Mouse (Mus musculus): ENCODE measurements around the gene Gon4l. TPM values are rescaled to one million over a fixed set of nuclear protein-coding genes. Genes with fewer than 3 reads are reported as not detected.

The Gon4l gene
- total RNA-seq, 2 experiments from 2014 or later: 11.7 to 12.4 TPM

DNA sequence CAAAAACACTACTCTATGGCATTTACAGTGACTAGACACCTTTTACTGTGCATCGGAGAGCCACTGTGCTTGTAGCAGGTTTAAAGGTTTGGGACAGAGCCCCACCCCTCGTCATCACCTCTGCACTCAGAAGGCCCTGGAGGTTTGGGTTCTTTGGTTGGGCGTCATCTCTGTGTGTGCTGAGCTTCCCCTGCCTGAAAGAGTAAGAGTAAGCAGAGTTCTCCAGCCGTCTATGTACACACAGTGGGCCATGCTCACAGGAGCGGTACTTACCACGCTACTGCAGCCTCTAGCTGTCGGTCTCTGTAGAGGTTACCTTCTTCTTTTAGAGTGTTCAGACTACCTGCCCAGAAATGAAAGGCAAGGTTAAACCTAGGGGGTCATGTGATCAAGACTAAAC lies 77.6 kb downstream of the Gon4l start:
- DNase-seq: no peak

GRCm38 (mm10) chr3:88913511-88914383 lies 78.7 kb downstream of the Gon4l start, which contains the start of gene Msto1:
Gene Msto1 (minus strand): TSS chr3:88913999.
- DNase-seq: peak; percentile 91

DNA sequence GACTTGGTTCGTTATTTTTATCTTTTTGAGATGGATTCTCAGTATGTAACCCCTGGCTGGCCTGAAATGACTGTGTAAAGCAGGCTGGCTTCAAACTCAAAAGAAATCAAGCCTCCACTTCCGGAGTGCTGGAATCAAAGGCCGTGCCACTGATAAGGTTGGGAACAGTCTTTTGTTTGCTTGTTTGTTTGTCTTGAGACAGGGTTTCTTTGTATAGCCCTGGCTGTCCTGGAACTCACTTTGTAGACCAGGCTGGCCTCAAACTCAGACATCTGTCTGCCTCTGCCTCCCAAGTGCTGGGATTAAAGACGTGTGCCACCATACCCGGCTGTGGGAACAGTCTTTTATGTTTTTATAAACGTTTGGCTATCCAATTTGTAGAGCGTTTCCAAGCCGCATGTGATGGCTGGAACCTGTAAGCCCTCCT lies 79.4 kb downstream of the Gon4l start:
- no peak for DNase-seq

- DNase-seq: no peak
Measured at GRCm38 (mm10) chr3:88918981-88919380, 84.0 kb downstream of the Gon4l start.

DNA sequence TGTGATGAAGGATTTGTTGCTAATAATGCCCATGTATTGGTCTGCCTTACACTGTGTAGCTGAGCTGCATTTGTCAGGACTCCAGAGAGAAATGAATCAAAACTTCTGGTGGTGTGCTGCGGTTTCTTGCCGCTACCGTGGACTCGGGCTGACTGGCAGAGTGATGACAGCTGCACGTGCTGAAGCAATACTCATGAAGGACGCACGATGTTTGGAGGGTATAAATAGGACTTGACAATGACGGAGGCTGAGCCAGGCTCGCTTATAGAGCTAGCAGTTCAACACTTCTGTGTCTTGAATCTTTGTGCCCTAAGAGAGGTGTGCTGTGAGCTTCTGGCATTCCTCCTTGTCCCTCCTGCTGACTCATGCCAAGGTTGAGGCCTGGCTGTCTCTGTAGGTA lies 86.4 kb downstream of the Gon4l start:
- no peak for DNase-seq

DNA sequence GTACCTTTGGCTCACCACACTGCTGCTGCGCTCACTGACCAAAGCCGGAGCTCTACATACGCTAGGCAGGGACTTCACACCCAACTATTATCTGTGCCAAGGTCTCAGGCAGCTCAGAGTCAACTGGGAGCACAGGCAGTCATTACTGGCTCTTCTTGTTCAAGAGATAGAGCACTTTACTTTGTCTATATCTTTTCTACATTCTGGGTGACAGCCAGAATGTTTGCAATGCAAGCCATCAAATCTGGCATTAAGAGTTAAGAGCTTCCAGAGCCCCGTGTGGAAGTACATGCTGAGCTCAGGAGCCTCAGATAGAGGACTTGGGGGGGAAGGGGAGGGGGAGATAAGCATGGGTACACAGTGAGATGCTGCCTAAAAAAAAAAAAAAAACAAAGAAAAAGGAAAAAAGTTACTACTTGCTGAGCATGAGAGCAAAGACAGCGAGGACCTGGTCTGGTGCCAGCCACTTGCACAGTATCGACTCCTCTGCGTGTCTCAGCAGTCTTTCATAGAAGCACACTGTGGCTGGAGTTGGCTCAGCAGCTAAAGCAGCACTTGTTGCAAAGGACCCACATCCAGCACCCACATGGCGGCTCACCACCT lies 89.1 kb downstream of the Gon4l start:
- no peak for DNase-seq

GRCm38 (mm10) chr3:88925651-88926050 lies 90.6 kb downstream of the Gon4l start:
- DNase-seq: no peak

DNA sequence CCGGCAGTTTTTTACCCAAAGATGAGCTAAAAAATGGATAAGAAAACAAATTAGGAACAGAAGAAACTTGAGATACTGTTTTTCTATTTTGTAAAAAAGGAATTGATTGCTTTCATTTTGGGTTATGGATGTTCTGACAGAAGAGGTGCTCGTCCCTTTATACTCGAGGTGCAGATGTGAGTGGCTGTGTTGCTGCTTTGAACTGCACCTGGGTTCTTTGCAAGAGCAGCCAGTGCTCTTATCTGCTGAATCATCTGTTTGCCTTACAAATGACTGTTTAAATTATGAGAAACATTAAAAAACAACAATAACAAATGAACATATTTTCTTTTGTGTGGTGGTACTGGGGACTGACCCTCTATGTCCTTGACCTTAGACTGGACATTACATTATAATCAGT lies 94.5 kb downstream of the Gon4l start:
- no peak for DNase-seq

- no peak for DNase-seq
Measured at GRCm38 (mm10) chr3:88939071-88939470, 104.0 kb downstream of the Gon4l start.

GRCm38 (mm10) chr3:88939749-88940148 lies 104.7 kb downstream of the Gon4l start:
- DNase-seq: no peak

DNA sequence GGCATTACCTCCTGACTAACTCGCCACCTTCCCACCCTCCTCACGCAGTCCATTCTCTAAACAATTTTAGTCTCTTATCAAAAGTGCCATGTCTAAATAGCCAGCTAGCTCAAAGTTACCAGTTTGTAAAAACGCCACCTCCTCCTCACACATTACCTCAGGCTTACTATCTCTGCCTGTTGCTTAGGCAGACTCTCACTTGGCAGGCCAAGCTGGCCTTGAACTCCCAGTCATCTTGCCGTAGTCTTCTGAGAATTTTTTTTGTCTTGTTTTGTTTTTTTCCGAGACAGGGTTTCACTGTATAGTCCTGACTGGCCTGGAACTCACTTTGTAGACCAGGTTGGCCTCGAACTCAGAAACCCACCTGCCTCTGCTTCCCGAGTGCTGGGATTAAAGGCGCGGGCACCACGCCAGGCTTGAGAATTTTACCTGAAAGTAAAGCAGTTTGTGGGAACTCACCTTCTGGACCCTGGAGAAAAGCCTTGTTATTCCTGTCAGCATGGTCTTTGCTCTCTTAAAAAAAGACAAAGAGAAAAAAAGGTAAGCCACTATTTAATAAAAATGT lies 107.4 kb downstream of the Gon4l start:
- no peak for DNase-seq

DNA sequence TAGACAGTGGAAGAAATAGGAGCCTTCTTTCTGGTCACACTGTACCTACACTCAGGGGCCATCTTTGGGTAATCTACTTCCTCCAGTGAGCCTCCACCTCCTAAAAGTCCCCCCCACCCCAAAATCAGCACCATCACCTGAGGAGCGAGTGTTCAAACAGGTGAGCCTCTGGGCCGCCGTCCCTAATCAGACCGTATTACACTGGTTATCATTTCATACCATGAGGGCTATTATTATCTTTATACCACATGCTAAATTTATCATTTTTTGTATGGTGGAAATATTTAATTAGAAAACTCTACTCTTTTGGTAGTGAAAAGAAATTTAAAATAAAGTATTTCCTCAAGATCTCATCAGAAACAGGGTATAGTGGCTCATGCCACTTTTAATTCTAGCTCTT lies 109.1 kb downstream of the Gon4l start:
- DNase-seq: no peak

- peak; percentile 92 for DNase-seq
Measured at GRCm38 (mm10) chr3:88949786-88950575, 115.0 kb downstream of the Gon4l start.

DNA sequence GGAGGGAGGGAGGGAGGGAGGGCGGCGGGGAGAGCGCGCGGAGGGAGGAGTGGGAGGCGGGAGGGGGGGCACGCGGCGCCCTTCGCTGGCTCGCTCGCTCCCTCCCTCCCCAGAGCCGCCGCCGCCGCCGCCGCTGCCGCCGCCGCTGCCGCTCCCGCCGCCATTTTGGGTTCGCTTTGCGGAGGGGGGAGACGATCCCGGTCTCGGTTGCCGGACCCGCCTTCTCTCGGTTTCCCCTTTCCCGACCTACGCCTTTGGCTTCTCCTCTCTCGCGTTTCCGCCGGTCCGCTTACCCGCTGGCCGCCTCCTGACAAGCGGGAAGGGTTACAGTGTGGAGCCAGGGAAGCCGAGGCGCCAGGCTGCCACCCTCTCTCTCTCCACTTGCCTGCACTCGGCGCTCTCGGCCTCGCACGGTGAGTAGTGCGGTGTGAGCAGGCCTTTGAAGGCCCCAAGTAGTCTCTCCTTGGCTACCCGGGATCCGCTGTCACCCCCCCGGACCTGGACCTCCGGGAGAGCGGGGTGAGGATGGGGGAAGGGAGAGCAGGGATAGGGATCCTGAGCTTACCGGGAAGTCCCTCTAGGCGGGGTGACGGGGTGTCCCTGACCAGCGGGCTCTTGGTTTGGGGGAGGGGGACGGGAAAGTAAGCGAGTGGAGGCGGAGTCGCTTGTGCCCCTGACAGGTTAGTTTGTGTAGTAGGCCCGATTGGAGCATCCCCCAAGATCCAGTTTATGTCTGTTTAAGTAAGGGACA lies 115.7 kb downstream of the Gon4l start, which contains the start of the genes Ash1l and Dap3:
Ash1l (plus strand) TSS at position 47 of the 751 bp plus-strand sequence.
Dap3 (minus strand) TSS at position 606 of the 751 bp plus-strand sequence.
- no peak for DNase-seq

- no peak for DNase-seq
Measured at GRCm38 (mm10) chr3:88951327-88951800, 116.3 kb downstream of the Gon4l start.

GRCm38 (mm10) chr3:88953246-88953645 lies 118.2 kb downstream of the Gon4l start:
- DNase-seq: no peak

GRCm38 (mm10) chr3:88953736-88954135 lies 118.7 kb downstream of the Gon4l start:
- DNase-seq: no peak
